Mouse (Mus musculus): ENCODE measurements around the gene Hace1.

GRCm38 (mm10) chr10:45711348-45711747, 133.7 kb downstream of the Hace1 start:
- no peak for TF ChIP-seq CTCF (IDR thresholded peaks at IDR 0.05; ENCODE audit: insufficient read depth, low read length)
- TF ChIP-seq POLR2A (IDR thresholded peaks at IDR 0.05; ENCODE audit: borderline replicate concordance, extremely low read depth, low read depth, low read length): no peak

Data from lung, adult 2 months (tissue).